Mouse (Mus musculus) cerebellum, postnatal 25 days (tissue): Measurements from ENCODE around the gene Kdm4a.

Experiments
- DNase-seq, 2 experiments: peaks; one replicate each; pipeline ENCODE4 v3.0.0; 2021; ENCODE audit warnings: mixed read lengths in 2 of 2

Kdm4a gene

DNA sequence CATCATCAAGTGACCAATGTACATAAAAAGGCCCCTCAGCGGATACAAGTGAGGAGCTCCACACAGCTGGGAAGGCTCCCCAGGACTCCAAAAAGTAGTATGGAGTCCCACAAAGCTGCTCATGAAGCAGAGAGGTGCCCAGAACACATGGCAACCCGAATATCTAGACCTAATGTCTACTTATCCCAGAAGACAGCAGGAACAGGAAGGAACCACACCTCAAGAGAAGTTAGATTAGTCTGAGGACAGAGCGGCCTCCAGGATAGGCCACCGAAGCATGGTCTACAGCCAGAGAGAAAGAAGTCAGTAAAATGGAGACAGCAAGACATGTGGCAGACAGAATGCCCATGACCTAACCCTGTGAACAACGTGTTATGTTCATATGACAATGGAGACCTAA, 25.0 kb downstream of the Kdm4a start:
- DNase-seq, result no peak

DNA sequence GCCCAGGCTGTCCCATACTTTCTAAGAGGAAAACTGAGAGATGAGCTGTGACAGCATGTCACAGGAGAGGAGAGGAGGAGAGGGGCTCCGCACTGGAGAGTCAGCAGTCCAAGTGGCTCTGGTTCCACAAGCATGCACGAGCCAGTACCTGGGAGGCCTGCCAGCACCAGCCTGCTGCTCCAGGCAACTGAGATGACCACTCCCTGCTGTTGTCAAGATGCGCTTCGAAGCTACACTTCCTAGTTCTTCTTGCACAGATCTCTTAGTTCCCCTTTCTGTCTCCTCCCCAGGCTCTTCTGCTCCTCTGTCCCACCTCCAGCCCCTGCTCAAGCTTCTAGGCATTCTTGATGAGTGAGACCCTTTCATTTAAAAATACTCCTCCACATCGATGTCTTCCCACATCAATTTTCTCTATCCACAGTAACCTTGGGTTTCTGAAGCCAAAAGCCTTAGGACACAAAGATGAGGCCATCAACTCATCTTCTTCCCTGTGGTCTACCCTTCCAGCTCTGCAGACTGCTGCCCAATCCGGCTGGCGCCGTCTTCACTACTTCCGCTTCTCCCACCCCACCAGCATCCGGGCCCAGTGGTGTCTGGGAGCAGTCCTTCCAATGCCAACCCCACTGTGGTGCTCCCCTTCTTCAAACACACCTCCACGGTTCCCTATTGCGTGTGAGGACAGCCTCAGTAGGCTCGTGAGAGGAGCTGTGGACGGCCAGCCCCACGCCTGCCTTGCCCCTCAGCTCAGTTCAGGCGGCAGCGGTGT, 27.6 kb downstream of the Kdm4a start:
- DNase-seq, result peak; percentile 90 to 96

DNA sequence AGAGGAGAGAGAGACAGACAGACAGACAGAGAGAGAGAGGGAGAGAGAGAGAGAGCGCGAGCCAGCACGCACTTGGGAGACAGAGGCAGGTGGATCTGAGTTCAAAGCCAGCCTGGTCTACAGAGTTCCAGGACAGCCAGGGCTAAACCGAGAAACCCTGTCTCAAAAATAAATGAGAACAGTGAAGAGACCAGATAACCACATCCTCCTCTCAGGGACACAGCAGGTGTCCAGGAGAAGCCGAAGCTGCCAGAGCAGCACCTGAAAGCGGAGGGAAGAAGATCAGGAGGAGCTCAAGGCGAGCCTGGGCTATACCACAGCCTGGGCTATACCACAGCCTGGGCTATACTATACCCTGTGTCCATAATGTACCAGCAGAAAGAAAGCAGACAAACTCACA, 29.0 kb downstream of the Kdm4a start:
- DNase-seq, result peak; percentile 47 to 51

DNA sequence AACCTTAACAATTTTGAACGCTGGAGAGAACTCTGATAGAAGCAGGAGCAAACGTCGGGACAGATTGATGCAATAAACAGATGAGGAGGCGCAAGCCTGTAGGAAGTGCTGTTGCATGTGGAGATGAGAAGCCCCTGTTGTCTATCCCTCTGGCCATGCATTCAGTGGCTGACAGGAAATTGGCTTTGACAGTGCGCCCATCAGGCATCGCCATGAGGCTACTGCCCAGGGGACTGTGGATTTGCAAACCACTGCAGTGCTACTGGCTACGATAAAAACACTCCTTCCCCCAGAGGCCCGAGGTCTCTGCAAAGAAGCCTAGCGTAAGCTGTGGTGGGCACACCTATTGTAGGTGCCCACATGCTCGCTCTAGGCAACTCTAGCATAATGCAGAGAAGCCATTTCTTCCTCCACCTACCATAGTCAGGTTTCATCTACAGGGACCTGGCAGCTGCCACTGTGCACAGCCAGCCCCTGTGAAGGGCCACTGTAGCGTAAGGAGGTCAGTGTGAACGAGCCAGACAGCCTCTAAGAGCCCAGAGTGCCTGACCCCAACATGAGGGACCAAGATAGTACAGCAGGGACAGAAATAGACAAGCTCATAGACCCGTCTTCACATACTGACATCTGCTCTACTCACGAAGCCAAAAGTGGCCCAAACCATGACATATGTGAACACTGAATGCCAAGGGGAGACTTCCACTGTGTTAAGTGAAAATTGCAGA, 29.7 kb downstream of the Kdm4a start:
- DNase-seq, result peak; percentile 81 to 82

DNA sequence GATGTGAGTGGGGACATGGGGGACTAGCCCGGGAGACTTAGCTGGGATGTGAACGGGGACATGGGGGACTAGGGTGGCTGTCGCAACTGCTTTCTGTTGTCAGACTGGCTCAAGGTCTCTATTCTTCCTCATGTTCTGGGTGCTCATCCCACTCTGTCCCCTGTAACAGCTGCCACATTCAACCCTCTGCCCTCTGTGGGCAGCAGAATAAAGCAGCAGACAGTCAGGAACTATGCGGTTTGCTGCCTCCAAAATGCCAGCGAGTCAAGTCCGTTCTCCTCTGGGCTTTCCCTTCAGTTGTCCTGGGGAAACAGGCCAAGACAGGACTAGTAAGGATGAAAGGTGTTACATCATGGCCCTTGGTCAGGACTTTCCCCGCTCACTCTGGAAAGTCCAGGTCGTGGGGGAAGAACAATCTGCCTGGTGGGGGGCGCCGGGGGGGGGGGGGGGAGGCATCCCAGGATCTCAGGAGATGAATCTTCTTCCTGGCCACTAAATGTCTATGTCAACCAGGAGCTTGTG, 30.7 kb downstream of the Kdm4a start:
- peak in 1 of 2 experiments; percentile 20 for DNase-seq

DNA sequence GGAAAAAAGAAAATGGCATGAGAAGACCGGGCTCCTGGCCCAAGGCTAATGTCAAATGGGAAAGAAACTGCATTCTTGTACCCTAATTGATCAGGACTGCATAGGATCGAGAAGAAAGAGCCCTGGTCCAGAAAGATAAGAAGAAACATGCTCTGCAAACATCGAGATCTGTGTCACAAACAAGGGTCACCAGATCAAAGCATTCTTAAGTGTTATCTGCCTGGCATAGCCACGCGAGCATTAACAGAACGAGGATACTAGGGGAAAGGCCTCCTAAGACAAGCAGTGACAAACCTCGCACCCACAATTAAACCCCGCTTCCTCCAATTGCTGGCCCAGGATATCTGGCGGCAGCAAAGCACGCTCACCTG, 31.5 kb downstream of the Kdm4a start:
- DNase-seq, result no peak

DNA sequence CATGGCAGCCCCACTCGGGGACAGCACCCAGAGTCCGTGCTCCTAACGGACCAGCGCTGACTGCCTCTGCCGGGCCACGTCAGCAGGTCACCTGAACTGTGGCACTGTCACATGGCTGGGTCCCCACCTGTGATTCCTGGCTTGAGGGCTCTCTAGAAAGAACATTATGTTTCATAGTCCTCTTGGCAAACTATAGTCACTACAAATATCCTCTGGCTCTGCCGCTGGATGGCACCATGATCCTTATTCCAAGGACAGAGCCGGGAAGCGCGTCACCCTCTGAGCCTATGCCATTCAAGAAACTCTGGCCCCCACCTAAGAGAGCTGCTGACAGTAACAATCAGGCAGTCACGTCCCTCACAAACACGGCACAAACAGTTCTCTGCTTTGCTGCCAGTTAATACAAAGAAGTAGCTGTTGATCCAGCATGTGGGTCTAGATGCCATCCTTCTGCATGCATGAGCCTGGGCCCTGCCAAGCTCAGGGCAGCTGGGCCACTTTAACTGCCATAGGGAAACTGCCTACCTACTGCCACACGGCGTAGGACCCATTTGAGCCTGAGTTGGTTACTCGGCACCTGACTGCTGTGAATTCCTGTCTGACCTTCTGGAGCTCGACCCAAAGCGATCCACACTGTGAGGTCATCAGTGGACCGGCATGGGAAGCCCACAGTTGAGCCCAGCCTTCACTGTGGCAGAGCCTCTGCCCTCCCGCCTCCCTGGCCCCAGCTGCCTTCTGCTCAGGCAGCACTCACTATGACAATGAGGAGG, 32.1 kb downstream of the Kdm4a start:
- peak; percentile 43 to 44 for DNase-seq

DNA sequence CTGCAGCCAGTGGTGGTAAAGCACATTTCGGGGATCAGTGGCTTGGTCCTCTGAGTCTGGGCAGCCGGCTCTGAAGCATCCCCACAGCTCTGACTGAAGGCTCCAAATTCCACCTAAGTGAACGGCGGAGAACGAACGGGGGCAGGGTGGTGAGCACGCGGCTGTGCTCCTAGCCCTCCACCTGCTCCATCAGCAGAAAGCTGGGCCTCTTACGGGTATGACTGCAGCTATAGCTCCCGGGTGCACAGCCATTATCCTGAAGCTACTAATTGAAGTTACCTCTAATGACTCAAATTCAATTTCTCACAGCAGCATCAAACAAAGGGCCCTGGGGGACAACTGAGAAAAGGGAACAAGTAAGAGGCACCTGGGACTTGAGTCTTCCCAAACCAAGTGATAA, 32.8 kb downstream of the Kdm4a start:
- DNase-seq, result no peak

DNA sequence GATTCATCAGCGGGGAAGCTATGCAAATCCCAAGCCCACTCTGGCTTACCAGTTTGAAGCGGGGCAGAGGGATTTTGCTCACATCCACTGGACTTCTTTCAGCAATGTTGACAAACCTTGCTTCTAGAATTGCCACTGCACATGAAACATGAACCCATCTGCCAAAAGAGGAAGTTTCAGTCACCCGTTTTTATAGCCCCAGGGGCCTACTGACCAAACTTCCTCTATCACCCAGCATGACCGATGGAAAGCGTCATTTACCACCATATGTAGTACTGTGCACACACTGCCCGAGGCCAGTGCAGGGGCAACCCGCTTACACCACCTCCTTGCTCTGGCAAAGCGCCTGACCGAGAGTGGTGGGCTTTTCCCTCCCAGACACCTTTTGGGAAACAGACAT, 35.5 kb downstream of the Kdm4a start:
- no peak for DNase-seq

DNA sequence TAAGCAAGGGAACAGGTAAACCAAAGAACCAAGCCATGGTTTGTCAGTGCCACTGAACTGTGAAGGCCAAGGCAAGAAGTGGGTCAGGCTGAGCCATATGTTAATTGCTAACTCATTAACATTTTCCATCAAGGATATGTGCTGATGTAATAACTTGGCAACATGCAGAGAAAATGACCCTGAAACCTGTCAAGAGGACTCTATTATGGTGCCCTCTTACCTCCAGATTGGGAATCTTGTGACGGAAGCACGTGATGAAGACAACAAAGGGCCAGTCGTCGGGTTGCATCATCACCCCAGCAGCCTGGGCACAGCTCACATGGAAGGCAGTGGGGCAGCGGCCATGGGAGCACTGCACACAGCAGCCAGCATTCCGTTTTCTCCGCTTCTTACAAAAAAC, 36.2 kb downstream of the Kdm4a start:
- DNase-seq, result peak in 1 of 2 experiments; percentile 12

DNA sequence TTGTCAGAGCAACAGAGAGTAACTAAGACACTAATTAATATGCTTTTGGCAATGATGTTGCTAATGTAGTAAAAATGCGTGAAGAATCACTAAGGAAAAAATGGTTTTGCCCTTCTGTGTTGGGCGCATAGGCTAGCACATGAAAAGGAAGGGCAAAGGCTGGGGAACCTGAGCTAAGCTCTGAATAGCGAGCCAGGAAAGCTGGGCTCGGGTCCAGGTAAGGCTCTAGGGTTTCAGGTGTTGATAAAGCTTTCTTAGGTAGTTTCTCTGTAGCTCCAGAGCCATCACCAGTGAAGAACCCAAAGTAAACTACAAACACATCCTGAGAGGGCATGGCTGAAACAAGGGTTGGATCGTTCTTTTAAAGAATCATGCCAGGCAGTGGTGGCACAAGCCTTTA, 38.3 kb downstream of the Kdm4a start:
- peak; percentile 57 to 74 for DNase-seq

DNA sequence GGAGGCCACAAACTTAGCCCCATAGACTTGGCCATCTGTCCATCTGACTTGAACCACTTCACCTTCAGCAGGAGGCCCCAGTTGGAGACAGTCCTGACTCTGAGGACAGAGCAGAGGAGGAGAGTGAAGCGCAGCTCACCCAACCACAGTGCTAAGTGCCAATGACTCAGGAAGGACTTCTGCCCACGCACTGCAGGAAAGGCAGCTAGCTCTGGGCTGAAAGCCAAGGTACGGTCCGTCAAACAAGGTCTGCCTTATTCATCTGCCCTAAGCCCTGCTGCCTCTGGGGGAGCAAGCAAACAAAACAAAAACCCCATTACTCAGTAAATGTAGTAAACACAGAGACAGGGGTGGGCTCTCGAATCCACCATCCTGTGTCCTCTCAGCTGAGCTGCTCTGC, 41.0 kb downstream of the Kdm4a start:
- peak; percentile 89 to 91 for DNase-seq

DNA sequence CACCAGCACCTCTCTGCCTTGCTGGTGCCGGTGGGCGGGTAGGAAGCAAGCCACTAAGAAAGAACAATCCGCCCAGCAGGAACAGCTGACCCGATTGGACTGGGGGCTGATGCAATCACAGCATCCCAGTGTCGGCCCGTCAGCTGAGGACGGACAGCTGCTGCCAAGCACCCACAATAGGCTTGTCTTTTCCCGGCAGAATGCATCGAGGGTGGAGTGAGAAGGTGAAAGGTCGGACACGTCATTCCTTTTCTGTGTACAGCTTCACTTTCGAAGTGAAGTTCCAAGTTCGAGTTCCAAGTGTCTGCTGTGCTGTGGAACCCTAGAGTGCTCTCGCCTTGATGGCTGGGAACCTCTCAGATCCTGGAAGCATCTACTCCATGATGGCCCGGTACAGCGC, 42.0 kb downstream of the Kdm4a start:
- no peak for DNase-seq

DNA sequence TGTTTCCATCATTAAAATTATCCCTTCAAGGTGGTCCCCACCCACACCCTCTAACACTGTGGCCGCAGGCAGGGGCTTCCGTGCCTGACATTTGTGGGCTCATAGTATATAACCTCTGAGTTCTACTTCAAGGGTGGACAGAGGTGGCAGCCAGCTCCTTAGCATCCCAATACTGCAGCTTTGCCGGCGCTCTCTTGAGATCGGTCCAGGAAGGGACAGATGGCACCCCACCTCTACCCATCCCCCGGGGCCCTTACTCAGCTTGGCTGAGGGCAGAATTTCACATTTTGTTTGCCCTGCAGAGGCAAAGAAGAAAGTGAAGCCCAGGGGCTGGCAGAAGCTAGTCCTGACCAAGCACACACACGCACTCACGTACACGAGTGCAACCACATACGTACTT, 42.5 kb downstream of the Kdm4a start:
- DNase-seq, result peak; percentile 63 to 74

DNA sequence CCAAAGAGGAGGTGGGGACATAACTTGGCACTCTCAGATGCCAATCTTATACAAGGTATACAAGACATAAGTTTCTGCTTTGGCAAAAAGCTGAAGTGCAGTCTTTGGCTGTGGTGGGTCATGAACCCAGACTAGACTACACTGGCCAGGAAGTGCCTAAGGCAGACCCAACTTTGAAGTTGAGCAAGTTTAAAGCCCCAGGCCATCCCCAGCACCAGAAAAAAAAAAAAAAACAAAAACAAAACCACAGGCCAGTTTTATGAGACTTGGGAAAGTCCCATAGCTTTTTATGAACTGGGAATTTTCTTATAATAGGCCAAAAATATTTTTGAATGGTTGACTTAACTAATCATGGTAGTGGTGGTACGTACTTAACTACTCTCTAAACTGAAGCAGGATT, 44.4 kb downstream of the Kdm4a start:
- DNase-seq, result no peak

DNA sequence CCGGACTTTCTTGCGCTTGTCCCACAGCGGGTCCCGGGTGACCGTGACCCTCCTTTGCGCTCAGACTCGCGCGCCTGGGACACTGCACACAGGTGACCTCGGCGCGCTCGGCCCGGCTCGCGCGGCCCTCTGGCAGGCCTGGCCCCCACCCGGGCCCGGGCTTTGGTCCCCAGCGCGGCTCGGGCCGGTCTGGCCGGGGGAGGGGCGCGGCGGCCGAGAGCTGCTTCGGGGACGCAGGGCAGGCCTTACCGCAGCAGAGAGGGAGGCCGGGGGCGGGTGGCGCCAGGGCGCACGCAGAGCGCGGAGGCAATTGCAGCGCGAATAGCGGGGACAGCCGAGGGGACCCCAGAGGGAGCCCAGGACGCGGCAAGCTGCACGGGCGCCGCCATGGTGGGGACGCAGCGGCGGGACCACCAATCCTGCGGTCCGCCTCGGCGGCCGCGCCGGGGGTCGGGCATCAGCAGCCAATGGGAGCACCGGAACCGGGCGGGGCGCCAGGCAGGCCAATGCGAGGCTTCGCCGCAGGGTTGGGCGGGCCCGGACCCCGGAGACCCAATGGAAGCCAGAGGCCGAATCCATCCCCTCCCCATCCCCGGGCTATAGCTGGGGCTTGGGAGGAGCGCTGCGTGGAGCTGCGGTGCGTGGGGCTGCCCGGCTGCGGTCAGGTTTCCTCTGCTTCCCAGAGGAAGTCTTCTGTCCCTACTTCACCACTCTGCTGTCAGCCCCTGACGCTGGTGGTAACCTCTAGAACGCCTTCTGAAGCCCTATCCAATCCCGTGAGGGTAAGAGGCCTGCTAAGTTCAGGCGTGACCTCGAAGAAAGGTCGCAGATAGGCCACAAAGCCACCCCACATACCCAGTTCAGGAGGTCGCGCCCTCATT, 45.1 kb downstream of the Kdm4a start, which contains the start of gene St3gal3:
St3gal3 (minus strand) TSS at position 430 of the 881 bp plus-strand sequence.
- DNase-seq, result peak; percentile 99 to 100

DNA sequence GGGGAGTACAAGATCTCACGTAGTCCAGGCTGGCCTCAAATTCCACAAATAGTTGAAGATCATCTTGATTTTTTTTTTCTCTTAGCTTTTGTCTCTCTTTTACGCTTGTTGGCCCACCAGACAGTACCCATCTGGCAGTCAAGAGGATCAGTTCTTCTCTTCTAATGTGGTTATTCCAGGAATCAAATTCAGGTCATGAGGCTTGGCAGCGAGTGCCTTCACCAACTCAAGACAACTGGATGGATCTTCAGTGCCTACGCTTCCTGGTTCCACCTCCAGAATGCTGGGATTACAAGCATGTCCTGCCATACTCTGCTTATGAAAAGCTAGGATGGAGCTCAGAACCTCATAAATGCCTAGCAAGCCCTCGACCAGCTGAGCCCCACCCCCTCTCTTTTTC, 48.5 kb downstream of the Kdm4a start:
- DNase-seq, result no peak

DNA sequence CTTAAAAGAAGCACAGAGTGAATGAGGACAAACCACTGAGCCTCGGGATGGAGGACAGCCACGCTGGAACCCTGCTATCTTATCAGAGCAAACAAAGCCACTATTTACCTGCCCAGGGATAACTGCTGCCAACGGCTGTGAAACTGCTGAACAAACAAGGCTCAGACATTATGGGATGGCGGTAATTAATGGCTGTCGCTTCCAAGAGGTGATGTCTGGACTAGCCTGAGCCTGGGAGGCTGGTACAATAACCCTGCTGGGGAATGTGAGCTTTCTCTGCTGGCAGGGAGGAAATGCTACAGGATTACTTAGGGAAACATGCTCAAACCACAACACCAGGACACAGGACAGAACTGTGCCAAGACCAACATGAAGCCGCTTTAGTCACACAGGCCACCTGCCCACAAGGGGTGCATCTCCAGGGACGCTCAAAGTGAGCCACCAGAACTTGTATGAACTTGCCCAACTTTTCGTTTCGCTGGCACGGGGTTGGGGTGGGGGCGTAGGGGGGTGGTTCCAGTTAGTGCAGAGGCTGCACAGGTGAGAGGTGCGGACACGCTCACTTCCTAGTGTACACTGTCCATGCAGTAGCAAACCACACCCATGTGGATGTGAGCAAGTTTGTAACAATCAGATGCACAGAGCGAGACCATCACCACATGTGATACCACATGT, 56.7 kb downstream of the Kdm4a start:
- no peak for DNase-seq

DNA sequence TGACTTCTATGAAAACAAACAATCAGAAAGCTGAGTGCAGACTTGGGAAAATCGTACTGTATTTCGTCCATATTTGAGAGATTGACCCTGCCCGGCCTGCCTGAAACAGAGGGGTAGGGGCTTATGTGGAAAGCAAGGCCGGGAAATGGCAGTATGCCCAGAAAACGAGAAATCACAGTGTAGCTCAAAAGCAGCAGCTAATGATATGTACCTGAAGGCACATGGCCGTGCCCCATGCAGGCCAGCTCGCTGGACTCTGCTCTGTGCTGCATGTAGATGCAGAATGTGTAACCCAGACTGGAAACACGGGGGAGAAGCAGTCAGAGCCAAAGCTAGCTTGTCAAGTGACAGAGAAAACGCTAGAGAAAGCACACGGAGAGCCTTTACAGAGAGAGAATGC, 57.8 kb downstream of the Kdm4a start:
- no peak for DNase-seq

DNA sequence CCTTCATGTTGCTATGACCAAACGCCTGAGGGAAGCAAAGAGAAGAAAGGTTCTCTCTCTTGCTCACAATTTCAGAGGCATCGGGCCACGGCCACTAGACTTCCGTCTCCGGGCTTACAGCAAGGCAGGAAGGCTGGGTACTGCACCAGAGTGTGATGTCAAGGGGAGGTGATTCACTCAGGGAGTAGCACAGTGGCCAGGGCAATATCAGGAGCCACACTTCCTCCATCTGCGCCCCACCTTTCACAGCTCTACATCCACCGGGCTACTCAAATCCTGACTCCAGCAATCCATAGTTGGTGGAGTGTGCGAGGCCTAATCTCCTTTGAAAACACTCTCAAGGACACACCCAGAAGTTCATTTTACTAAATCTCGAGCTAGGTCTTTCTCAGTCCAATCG, 62.3 kb downstream of the Kdm4a start:
- no peak for DNase-seq

DNA sequence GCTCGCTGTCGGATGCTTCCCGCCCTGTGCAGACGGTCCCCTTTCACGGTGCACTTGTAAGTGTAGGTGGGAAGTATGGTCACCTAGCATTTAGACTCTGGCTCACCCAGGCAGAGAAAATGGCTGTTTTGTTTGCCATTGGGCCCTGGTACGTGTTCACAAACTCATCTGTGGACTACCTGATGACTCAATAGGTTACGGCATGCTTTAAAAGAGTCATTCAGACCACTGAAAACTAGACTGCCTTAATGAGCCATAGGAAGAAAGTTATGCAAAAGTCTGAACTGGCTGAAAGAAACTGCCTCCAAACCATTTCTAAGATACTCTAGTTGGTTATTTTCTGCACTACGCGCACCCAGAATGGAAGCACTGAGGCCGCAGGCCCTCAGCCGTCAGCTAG, 63.7 kb downstream of the Kdm4a start:
- DNase-seq, result no peak

DNA sequence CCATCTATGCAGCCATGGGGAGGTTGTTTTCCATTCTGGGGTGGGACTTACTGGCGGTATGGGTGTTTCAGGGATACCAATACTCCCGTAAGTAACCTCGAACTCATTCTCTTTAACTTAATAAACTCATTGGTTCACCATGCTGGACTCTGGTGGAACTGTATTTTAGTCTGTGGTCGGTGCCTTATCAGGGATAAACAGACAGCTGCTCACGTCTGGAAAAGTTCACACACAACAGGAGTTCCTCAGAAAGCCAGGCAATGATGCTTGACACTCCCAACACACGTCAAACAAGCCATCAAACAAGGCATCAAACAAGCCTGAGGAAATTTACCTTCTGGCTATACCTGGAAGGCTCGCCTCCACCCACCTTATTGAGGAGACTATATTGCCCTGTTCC, 64.7 kb downstream of the Kdm4a start:
- DNase-seq, result no peak
